Mouse (Mus musculus): ENCODE results near the gene Dnmt3c.

DNA sequence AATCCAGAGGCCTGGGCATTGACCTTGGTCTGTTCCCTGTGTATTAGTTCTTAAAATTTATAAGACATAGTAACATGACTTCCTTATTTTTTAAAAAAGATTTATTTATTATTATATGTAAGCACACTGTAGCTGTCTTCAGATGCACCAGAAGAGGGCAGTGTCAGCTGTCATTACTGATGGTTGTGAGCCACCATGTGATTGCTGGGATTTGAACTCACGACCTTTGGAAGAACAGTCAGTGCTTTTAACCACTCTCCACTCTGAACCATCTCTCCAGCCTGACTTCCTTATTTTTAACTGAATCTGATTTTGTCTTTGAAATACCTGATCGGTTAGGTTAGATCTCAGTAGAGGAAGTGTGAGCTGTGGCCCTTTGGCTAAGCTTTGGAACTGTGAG, 23.8 kb upstream of the Dnmt3c start:
- no peak for TF ChIP-seq CTCF (conservative IDR thresholded peaks at IDR 0.05; ENCODE audit: insufficient read depth, insufficient read length, low read depth, low read length)
- TF ChIP-seq POLR2A (IDR thresholded peaks at IDR 0.05; ENCODE audit: low read depth, low read length), result no peak
